ENCODE assay signal across 8 mouse cellular contexts in the genomic region with DNA sequence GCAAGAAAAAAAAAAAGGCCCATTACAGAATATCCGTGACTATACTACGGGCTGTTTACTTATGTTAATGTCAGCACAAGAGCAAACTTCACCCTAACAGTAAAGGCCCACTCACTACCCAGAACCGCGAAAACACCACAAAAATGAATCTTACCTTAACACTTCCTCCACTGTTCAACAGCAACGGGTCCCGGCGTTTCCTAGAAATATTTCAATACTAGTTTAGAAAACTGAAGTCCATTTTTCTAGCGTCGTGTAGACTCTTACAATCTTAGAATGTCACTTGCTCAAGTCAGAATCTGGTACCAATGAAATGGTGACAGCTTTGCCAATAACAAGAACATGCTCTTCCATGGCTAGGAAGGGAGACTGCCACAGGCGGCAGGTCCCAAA.
A peak's percentile ranks its signal among the peaks of the same experiment; 100 is the strongest.
DNase-seq lines count a peak whose midpoint lies in the region; ATAC-seq and TF ChIP-seq lines count a peak whose summit lies in the region.

No protein-coding gene starts in this region.

- no peaks in the 10 kb centered on the region for H3K9me3 ChIP-seq in heart, embryonic 10.5 days
- no peaks in the 10 kb centered on the region for H3K9me3 ChIP-seq in ES-Bruce4 (replicated peaks; ENCODE audit: control insufficient read depth, insufficient read depth, low read length, poor library complexity, severe bottlenecking)
- no peaks in the 10 kb centered on the region for H3K9me3 ChIP-seq in forebrain, embryonic 15.5 days
- no peaks in the 10 kb centered on the region for H3K9me3 ChIP-seq in liver, embryonic 15.5 days (replicated peaks)

- no peak for DNase-seq in heart, embryonic 10.5 days (ENCODE audit: low spot score)
- DNase-seq in heart, postnatal 10 days = no peak
- DNase-seq in ovary, postnatal 10 days (ENCODE audit: low spot score) = no peak
- no peak for DNase-seq in cerebellum, postnatal 25 days

- ATAC-seq in forebrain, embryonic 15.5 days (replicated peaks) = no peak; the same call in 1 of the 2 replicates
- ATAC-seq in liver, embryonic 15.5 days (ENCODE audit: insufficient read depth) = no peak
- no peak for ATAC-seq in inflammation-experienced regulatory T-cells, adult 6 months

- peak overlapping the region; percentile 74 for H3K4me2 ChIP-seq in forebrain, embryonic 15.5 days (replicated peaks)
- H3K4me2 ChIP-seq in liver, embryonic 15.5 days = peak overlapping the region; percentile 86

- peak overlapping the region; percentile 85 for H3K4me3 ChIP-seq in heart, embryonic 10.5 days
- peak overlapping the region; percentile 83 for H3K4me3 ChIP-seq in ES-Bruce4 (ENCODE audit: low read depth, low read length)
- H3K4me3 ChIP-seq in forebrain, embryonic 15.5 days = peak overlapping the region; percentile 87
- peak overlapping the region; percentile 79 for H3K4me3 ChIP-seq in liver, embryonic 15.5 days (replicated peaks)

- WGBS in heart, embryonic 10.5 days = under 1% methylated on average over 10 of the region's 10 CpGs
- under 1% methylated on average over 10 of the region's 10 CpGs for WGBS in forebrain, embryonic 15.5 days
- WGBS in liver, embryonic 15.5 days (ENCODE audit: insufficient replicate concordance) = under 1% methylated on average over 10 of the region's 10 CpGs

- no peak for TF ChIP-seq EP300 in ES-Bruce4 (IDR thresholded peaks at IDR 0.05; ENCODE audit: insufficient read depth, low read depth, low read length)

- H3K9ac ChIP-seq in ES-Bruce4 (ENCODE audit: low read depth, poor library complexity, severe bottlenecking) = peak overlapping the region; percentile 84
- H3K9ac ChIP-seq in forebrain, embryonic 15.5 days (replicated peaks) = peak overlapping the region; percentile 52
- peak overlapping the region; percentile 82 for H3K9ac ChIP-seq in liver, embryonic 15.5 days

- H3K4me1 ChIP-seq in heart, embryonic 10.5 days = peaks cover 11% of the 10 kb centered on the region
- no peaks in the 10 kb centered on the region for H3K4me1 ChIP-seq in ES-Bruce4 (ENCODE audit: control insufficient read depth, insufficient read depth, low read length)
- peaks cover 21% of the 10 kb centered on the region for H3K4me1 ChIP-seq in forebrain, embryonic 15.5 days
- H3K4me1 ChIP-seq in liver, embryonic 15.5 days (replicated peaks) = peaks cover 25% of the 10 kb centered on the region

- no peaks in the 10 kb centered on the region for H3K27me3 ChIP-seq in heart, embryonic 10.5 days (ENCODE audit: insufficient read depth, poor library complexity, severe bottlenecking)
- no peaks in the 10 kb centered on the region for H3K27me3 ChIP-seq in ES-Bruce4 (ENCODE audit: control insufficient read depth, insufficient read depth, low read length, poor library complexity, severe bottlenecking)
- no peaks in the 10 kb centered on the region for H3K27me3 ChIP-seq in forebrain, embryonic 15.5 days
- no peaks in the 10 kb centered on the region for H3K27me3 ChIP-seq in liver, embryonic 15.5 days

- 0 out of 2 replicates have a peak, but pooled peaks cover 10% of the 10 kb centered on the region for H3K36me3 ChIP-seq in heart, embryonic 10.5 days
- H3K36me3 ChIP-seq in ES-Bruce4 (ENCODE audit: control insufficient read depth, insufficient read depth, low read length, poor library complexity, severe bottlenecking) = peaks cover 20% of the 10 kb centered on the region
- H3K36me3 ChIP-seq in forebrain, embryonic 15.5 days = 0 out of 2 replicates have a peak, but pooled peaks cover 13% of the 10 kb centered on the region
- H3K36me3 ChIP-seq in liver, embryonic 15.5 days (replicated peaks) = peaks cover 20% of the 10 kb centered on the region

- H3K27ac ChIP-seq in heart, embryonic 10.5 days = peak overlapping the region; percentile 99
- peak overlapping the region; percentile 21 for H3K27ac ChIP-seq in ES-Bruce4 (ENCODE audit: insufficient read depth, low read length)
- peak overlapping the region; percentile 73 for H3K27ac ChIP-seq in forebrain, embryonic 15.5 days (replicated peaks)
- H3K27ac ChIP-seq in liver, embryonic 15.5 days (replicated peaks) = peak overlapping the region; percentile 99

- no peak for TF ChIP-seq CTCF in ES-Bruce4 (IDR thresholded peaks at IDR 0.05; ENCODE audit: low read depth, low read length)

- intact Hi-C loops in heart, postnatal 10 days (cut with DNase I) = loop anchor here (2.0 to 10.0 kb wide), 2 partner anchors 125 to 343 kb away; no protein-coding TSS in a partner anchor

- TF ChIP-seq POLR2A in ES-Bruce4 (IDR thresholded peaks at IDR 0.05; ENCODE audit: insufficient read depth, low read length) = no peak

Comparison
In these comparisons a context has a peak if more than half of its experiments do, and no peak if none do; other contexts are left out.
1. H3K27ac ChIP-seq: peak in every context shown above with its lines; median percentile 99 in heart, embryonic 10.5 days; 99 in liver, embryonic 15.5 days; 73 in forebrain, embryonic 15.5 days; 21 in ES-Bruce4.